9 mouse cellular contexts compared by ENCODE assay signal in genomic region chr15:79684616-79685015, GRCm38 (mm10). TPM values are rescaled to one million over a fixed set of nuclear protein-coding genes. Genes with fewer than 3 reads are reported as not detected.
DNase-seq lines count a peak whose midpoint lies in the region; ATAC-seq lines count a peak whose summit lies in the region.
"Had no signal": no experiment of that assay in that cellular context is flagged by ENCODE, and none has a peak within 500 bp of the region (broad histone marks: within the 10 kb centered on the region; RNA-seq: fewer than 3 reads in every experiment).

No protein-coding gene starts in this region.

- peak overlapping the region; percentile 95 for H3K4me2 ChIP-seq in heart, embryonic 13.5 days
- H3K4me2 ChIP-seq in hindbrain, embryonic 11.5 days (replicated peaks; ENCODE audit: low read depth, low read length) = no peak overlapping the region; the same call in 1 of the 2 replicates
- peak overlapping the region; percentile 80 for H3K4me2 ChIP-seq in midbrain, embryonic 12.5 days (replicated peaks)

- peaks cover 72% of the 10 kb centered on the region for H3K4me1 ChIP-seq in heart, embryonic 13.5 days
- peaks cover 35% of the 10 kb centered on the region for H3K4me1 ChIP-seq in brown adipose tissue, adult 24 weeks (ENCODE audit: control insufficient read depth, insufficient read depth, insufficient read length, low read length)
- H3K4me1 ChIP-seq in hindbrain, embryonic 11.5 days (replicated peaks; ENCODE audit: control insufficient read depth, insufficient read depth, low read length) = peaks cover 12% of the 10 kb centered on the region; the same call in 1 of the 2 replicates
- peaks cover 45% of the 10 kb centered on the region for H3K4me1 ChIP-seq in midbrain, embryonic 12.5 days

- H3K4me3 ChIP-seq in heart, embryonic 13.5 days = peak overlapping the region; percentile 83
- H3K4me3 ChIP-seq in brown adipose tissue, adult 24 weeks (ENCODE audit: insufficient read depth, low read depth, low read length) = peak overlapping the region; percentile 91
- no peak overlapping the region for H3K4me3 ChIP-seq in hindbrain, embryonic 11.5 days (ENCODE audit: low read depth, low read length)
- peak overlapping the region; percentile 89; the same call in 1 of the 2 replicates for H3K4me3 ChIP-seq in midbrain, embryonic 12.5 days

- H3K36me3 ChIP-seq in heart, embryonic 13.5 days = 0 out of 2 replicates have a peak, but pooled peaks cover 4% of the 10 kb centered on the region
- H3K36me3 ChIP-seq in hindbrain, embryonic 11.5 days (ENCODE audit: control insufficient read depth, insufficient read depth, low read length) = no peaks in the 10 kb centered on the region
- no peaks in the 10 kb centered on the region for H3K36me3 ChIP-seq in midbrain, embryonic 12.5 days

- no peaks in the 10 kb centered on the region for H3K9me3 ChIP-seq in heart, embryonic 13.5 days
- H3K9me3 ChIP-seq in hindbrain, embryonic 11.5 days (ENCODE audit: control insufficient read depth, low read length) = no peaks in the 10 kb centered on the region
- H3K9me3 ChIP-seq in midbrain, embryonic 12.5 days = no peaks in the 10 kb centered on the region

- H3K9ac ChIP-seq in heart, embryonic 13.5 days = peak overlapping the region; percentile 98
- H3K9ac ChIP-seq in hindbrain, embryonic 11.5 days (ENCODE audit: low read depth, low read length) = peak overlapping the region; percentile 9; the same call in 1 of the 2 replicates
- peak overlapping the region; percentile 84; the same call in 1 of the 2 replicates for H3K9ac ChIP-seq in midbrain, embryonic 12.5 days (replicated peaks)

- no peak for DNase-seq in heart, postnatal 4 days
- no peak for DNase-seq in hindbrain, embryonic 11.5 days (ENCODE audit: low spot score)
- DNase-seq in ovary, postnatal 36 days (ENCODE audit: low spot score) = no peak
- no peak for DNase-seq in left cerebral cortex, adult 9 months (ENCODE audit: low spot score in 2 of 2)
- DNase-seq in lung, postnatal 14 days = no peak
- DNase-seq: thymus, postnatal 14 days had no signal

- H3K27me3 ChIP-seq in heart, embryonic 13.5 days (replicated peaks) = no peaks in the 10 kb centered on the region
- H3K27me3 ChIP-seq in hindbrain, embryonic 11.5 days (ENCODE audit: control insufficient read depth, insufficient read depth, low read length) = no peaks in the 10 kb centered on the region
- H3K27me3 ChIP-seq in midbrain, embryonic 12.5 days = 0 out of 2 replicates have a peak, but pooled peaks cover 4% of the 10 kb centered on the region

- H3K27ac ChIP-seq in heart, embryonic 13.5 days (replicated peaks) = peak overlapping the region; percentile 79
- peak overlapping the region; percentile 32; the same call in 1 of the 2 replicates for H3K27ac ChIP-seq in brown adipose tissue, adult 24 weeks (replicated peaks; ENCODE audit: low read depth, low read length)
- H3K27ac ChIP-seq in hindbrain, embryonic 11.5 days (ENCODE audit: low read depth, low read length) = no peak overlapping the region
- H3K27ac ChIP-seq in midbrain, embryonic 12.5 days (replicated peaks) = no peak overlapping the region

- ATAC-seq in heart, embryonic 13.5 days (ENCODE audit: extremely low read depth, insufficient number of reproducible peaks, low FRiP score, low TSS enrichment) = no peak
- no peak for ATAC-seq in hindbrain, embryonic 11.5 days (ENCODE audit: low FRiP score)
- ATAC-seq in midbrain, embryonic 12.5 days (ENCODE audit: low FRiP score, low read depth) = no peak

- 72% methylated on average over 6 of the region's 6 CpGs for WGBS in heart, embryonic 13.5 days
- WGBS in hindbrain, embryonic 11.5 days = 88% methylated on average over 6 of the region's 6 CpGs
- WGBS in midbrain, embryonic 12.5 days = 92% methylated on average over 6 of the region's 6 CpGs

RNA-seq across cellular contexts. Expression of gene Josd1, which starts 3.1 kb away (rescaled TPM):
- 19.8 and 20.4 TPM in 2 replicates for polyA plus RNA-seq in heart, embryonic 13.5 days (2015; fragmentation: Nextera tagmentation; extraction: Ambion mirVana)
- total RNA-seq in heart, postnatal 4 days (2021) = 10 to 100 TPM; 29.8 to 32.5 TPM
- polyA plus RNA-seq in brown adipose tissue, adult 24 weeks (2012; ENCODE audit: insufficient read depth, insufficient read length, missing spikeins) = 25.5 and 29.5 TPM in 2 replicates
- polyA plus RNA-seq in hindbrain, embryonic 11.5 days (2014; fragmentation: Nextera tagmentation; extraction: Ambion mirVana) = 12.2 and 14.7 TPM in 2 replicates
- 24.8 and 27.5 TPM in 2 replicates for polyA plus RNA-seq in midbrain, embryonic 12.5 days (2016; fragmentation: Nextera tagmentation; extraction: Ambion mirVana)

RNA-seq across cellular contexts. Expression of gene Gtpbp1, which starts 6.0 kb away (rescaled TPM):
- polyA plus RNA-seq in heart, embryonic 13.5 days (2015; fragmentation: Nextera tagmentation; extraction: Ambion mirVana) = 27.0 and 29.5 TPM in 2 replicates
- total RNA-seq in heart, postnatal 4 days (2021) = 10 to 100 TPM; 40.2 to 41.9 TPM
- polyA plus RNA-seq in brown adipose tissue, adult 24 weeks (2012; ENCODE audit: insufficient read depth, insufficient read length, missing spikeins) = 15.3 and 15.4 TPM in 2 replicates
- polyA plus RNA-seq in hindbrain, embryonic 11.5 days (2014; fragmentation: Nextera tagmentation; extraction: Ambion mirVana) = 28.1 and 33.9 TPM in 2 replicates
- polyA plus RNA-seq in midbrain, embryonic 12.5 days (2016; fragmentation: Nextera tagmentation; extraction: Ambion mirVana) = 44.8 and 51.0 TPM in 2 replicates

RNA-seq across cellular contexts. Expression of gene Tomm22, which starts 14.0 kb away (rescaled TPM):
- 199 and 240 TPM in 2 replicates for polyA plus RNA-seq in heart, embryonic 13.5 days (2015; fragmentation: Nextera tagmentation; extraction: Ambion mirVana)
- total RNA-seq in heart, postnatal 4 days (2021) = 100 to 1,000 TPM; 150 to 159 TPM
- polyA plus RNA-seq in brown adipose tissue, adult 24 weeks (2012; ENCODE audit: insufficient read depth, insufficient read length, missing spikeins) = 185 and 193 TPM in 2 replicates
- 337 and 338 TPM in 2 replicates for polyA plus RNA-seq in hindbrain, embryonic 11.5 days (2014; fragmentation: Nextera tagmentation; extraction: Ambion mirVana)
- 252 and 269 TPM in 2 replicates for polyA plus RNA-seq in midbrain, embryonic 12.5 days (2016; fragmentation: Nextera tagmentation; extraction: Ambion mirVana)

RNA-seq across cellular contexts. Expression of gene Cby1, which starts 25.6 kb away (rescaled TPM):
- 41.3 and 47.8 TPM in 2 replicates for polyA plus RNA-seq in heart, embryonic 13.5 days (2015; fragmentation: Nextera tagmentation; extraction: Ambion mirVana)
- total RNA-seq in heart, postnatal 4 days (2021) = 10 to 100 TPM; 30.9 to 35.5 TPM
- 13.9 and 16.3 TPM in 2 replicates for polyA plus RNA-seq in brown adipose tissue, adult 24 weeks (2012; ENCODE audit: insufficient read depth, insufficient read length, missing spikeins)
- 74.6 and 76.1 TPM in 2 replicates for polyA plus RNA-seq in hindbrain, embryonic 11.5 days (2014; fragmentation: Nextera tagmentation; extraction: Ambion mirVana)
- polyA plus RNA-seq in midbrain, embryonic 12.5 days (2016; fragmentation: Nextera tagmentation; extraction: Ambion mirVana) = 79.7 and 82.0 TPM in 2 replicates

RNA-seq across cellular contexts. Expression of gene Fam227a, which starts 25.9 kb away (rescaled TPM):
- polyA plus RNA-seq in heart, embryonic 13.5 days (2015; fragmentation: Nextera tagmentation; extraction: Ambion mirVana) = 0.65 and 1.1 TPM in 2 replicates
- 1 to 10 TPM; 1.0 to 1.2 TPM for total RNA-seq in heart, postnatal 4 days (2021)
- 0.32 and 0.58 TPM in 2 replicates for polyA plus RNA-seq in brown adipose tissue, adult 24 weeks (2012; ENCODE audit: insufficient read depth, insufficient read length, missing spikeins)
- polyA plus RNA-seq in hindbrain, embryonic 11.5 days (2014; fragmentation: Nextera tagmentation; extraction: Ambion mirVana) = 3.7 and 6.0 TPM in 2 replicates
- 4.6 and 5.4 TPM in 2 replicates for polyA plus RNA-seq in midbrain, embryonic 12.5 days (2016; fragmentation: Nextera tagmentation; extraction: Ambion mirVana)

Comparison
In these comparisons a context has a peak if more than half of its experiments do, and no peak if none do; other contexts are left out.
1. H3K27ac ChIP-seq: peak in heart, embryonic 13.5 days (single experiment) and brown adipose tissue, adult 24 weeks (single experiment); none in hindbrain, embryonic 11.5 days (single experiment) and midbrain, embryonic 12.5 days (single experiment).
2. H3K9ac ChIP-seq: peak in every context shown above with its lines; median percentile 98 in heart, embryonic 13.5 days; 84 in midbrain, embryonic 12.5 days; 9 in hindbrain, embryonic 11.5 days.